Mouse (Mus musculus): ENCODE data around the gene Ppp1r27.
"Not testable (repeated sequence)": the region's sequence is repeated elsewhere in the genome, so short reads cannot be mapped to it uniquely, and the experiment has no call there.

Gene Ppp1r27

GRCm38 (mm10) chr11:120550810-120551440, at the start of gene Ppp1r27:
TSS of gene Ppp1r27 (minus strand) at chr11:120551132.
- no peak for DNase-seq (ENCODE audit: low spot score in 2 of 2)

GRCm38 (mm10) chr11:120600716-120601115, 49.8 kb upstream of the Ppp1r27 start:
- no peak for DNase-seq (ENCODE audit: low spot score in 2 of 2)

GRCm38 (mm10) chr11:120598990-120599549, 48.1 kb upstream of the Ppp1r27 start:
- no peak for DNase-seq (ENCODE audit: low spot score in 2 of 2)

GRCm38 (mm10) chr11:120598283-120598989, 47.5 kb upstream of the Ppp1r27 start, which contains the start of the genes Alyref and Anapc11:
TSS of gene Alyref (minus strand) at chr11:120598365.
TSS of gene Anapc11 (plus strand) at chr11:120598421.
- peak; percentile 89 to 96 for DNase-seq (ENCODE audit: low spot score in 2 of 2)

- DNase-seq (ENCODE audit: low spot score in 2 of 2): peak; percentile 42 to 54
Observed at GRCm38 (mm10) chr11:120597240-120598235, 46.6 kb upstream of the Ppp1r27 start.

GRCm38 (mm10) chr11:120588531-120588930, 37.6 kb upstream of the Ppp1r27 start:
- DNase-seq (ENCODE audit: low spot score in 2 of 2): no peak

GRCm38 (mm10) chr11:120583937-120584336, 33.0 kb upstream of the Ppp1r27 start:
- no peak for DNase-seq (ENCODE audit: low spot score in 2 of 2)

- not testable (repeated sequence) for DNase-seq (ENCODE audit: low spot score in 2 of 2)
Observed at GRCm38 (mm10) chr11:120582982-120583293, 32.0 kb upstream of the Ppp1r27 start.

GRCm38 (mm10) chr11:120582268-120582981, 31.5 kb upstream of the Ppp1r27 start:
- DNase-seq (ENCODE audit: low spot score in 2 of 2): peak; percentile 44 to 72

- peak; percentile 87 to 89 for DNase-seq (ENCODE audit: low spot score in 2 of 2)
Observed at GRCm38 (mm10) chr11:120581490-120582267, 30.7 kb upstream of the Ppp1r27 start, which contains the start of gene Arhgdia. TSS of gene Arhgdia (minus strand) at chr11:120581624.

GRCm38 (mm10) chr11:120580871-120581331, 30.0 kb upstream of the Ppp1r27 start:
- peak; percentile 69 for DNase-seq (ENCODE audit: low spot score in 2 of 2)

- peak; percentile 47 to 66 for DNase-seq (ENCODE audit: low spot score in 2 of 2)
Observed at GRCm38 (mm10) chr11:120580190-120580589, 29.3 kb upstream of the Ppp1r27 start.

- peak; percentile 83 to 87 for DNase-seq (ENCODE audit: low spot score in 2 of 2)
Observed at GRCm38 (mm10) chr11:120579316-120580107, 28.6 kb upstream of the Ppp1r27 start.

- peak in 1 of 2 experiments; percentile 32 for DNase-seq (ENCODE audit: low spot score in 2 of 2)
Observed at GRCm38 (mm10) chr11:120578694-120579243, 27.8 kb upstream of the Ppp1r27 start.

GRCm38 (mm10) chr11:120578024-120578693, 27.2 kb upstream of the Ppp1r27 start:
- DNase-seq (ENCODE audit: low spot score in 2 of 2): peak in 1 of 2 experiments; percentile 21

GRCm38 (mm10) chr11:120577211-120578023, 26.5 kb upstream of the Ppp1r27 start:
- peak in 1 of 2 experiments; percentile 25 for DNase-seq (ENCODE audit: low spot score in 2 of 2)

- no peak for DNase-seq (ENCODE audit: low spot score in 2 of 2)
Observed at GRCm38 (mm10) chr11:120576365-120576981, 25.5 kb upstream of the Ppp1r27 start.

Measured in spleen, postnatal 10 days (tissue).